Mouse (Mus musculus) gastrocnemius, adult 8-10 months (tissue): ENCODE measurements around the gene Adnp. TPM values are rescaled to one million over a fixed set of nuclear protein-coding genes. Genes with fewer than 3 reads are reported as not detected.

ENCODE experiments used
- DNase-seq, 2 experiments: peaks; one replicate each; pipeline ENCODE4 v3.0.0; 2022; ENCODE audit warnings: low spot score in 2 of 2
- total RNA-seq, 4 experiments: library from RNA; stranded (reverse); gene quantifications; 2 replicates each; pipeline ENCODE4 v1.2.4; 2022

Gene Adnp
- total RNA-seq, 4 experiments from 2014 or later, result 7.4 to 16.6 (median 13.8) TPM

GRCm38 (mm10) chr2:168205681-168206631 lies 956 bp downstream of the Adnp start:
- DNase-seq, result no peak

- DNase-seq, result peak; percentile 63 to 66
These were observed 1.6 kb downstream of the Adnp start for GRCm38 (mm10) chr2:168205265-168205664.

- no peak for DNase-seq
These were observed 2.4 kb downstream of the Adnp start for GRCm38 (mm10) chr2:168204476-168204999.

GRCm38 (mm10) chr2:168200014-168200691 lies 6.8 kb downstream of the Adnp start:
- DNase-seq, result no peak

GRCm38 (mm10) chr2:168199476-168199875 lies 7.4 kb downstream of the Adnp start:
- DNase-seq, result no peak

- DNase-seq, result no peak
These were observed 8.5 kb downstream of the Adnp start for GRCm38 (mm10) chr2:168198421-168198820.

GRCm38 (mm10) chr2:168195721-168196120 lies 11.2 kb downstream of the Adnp start:
- DNase-seq, result no peak

GRCm38 (mm10) chr2:168193685-168194084 lies 13.2 kb downstream of the Adnp start:
- DNase-seq, result no peak

GRCm38 (mm10) chr2:168191856-168192255 lies 15.1 kb downstream of the Adnp start:
- no peak for DNase-seq

GRCm38 (mm10) chr2:168175946-168176345 lies 31.0 kb downstream of the Adnp start:
- no peak for DNase-seq

GRCm38 (mm10) chr2:168170167-168170685 lies 36.7 kb downstream of the Adnp start:
- DNase-seq, result peak; percentile 36 to 49

- no peak for DNase-seq
These were observed 37.2 kb downstream of the Adnp start for GRCm38 (mm10) chr2:168169800-168170113.

GRCm38 (mm10) chr2:168168892-168169799 lies 37.8 kb downstream of the Adnp start:
- no peak for DNase-seq

GRCm38 (mm10) chr2:168167781-168168180 lies 39.1 kb downstream of the Adnp start:
- DNase-seq, result no peak

- no peak for DNase-seq
These were observed 40.0 kb downstream of the Adnp start for GRCm38 (mm10) chr2:168166750-168167460.

- DNase-seq, result no peak
These were observed 44.9 kb downstream of the Adnp start for GRCm38 (mm10) chr2:168161978-168162377.

- no peak for DNase-seq
These were observed 45.4 kb downstream of the Adnp start for GRCm38 (mm10) chr2:168161514-168161971.

- DNase-seq, result no peak
These were observed 46.5 kb downstream of the Adnp start for GRCm38 (mm10) chr2:168160370-168160930.

- no peak for DNase-seq
These were observed 47.8 kb downstream of the Adnp start for GRCm38 (mm10) chr2:168158911-168159711.
